Mouse (Mus musculus): ENCODE results near the gene Lrrc55. TPM values are rescaled to one million over a fixed set of nuclear protein-coding genes. Genes with fewer than 3 reads are reported as not detected.

Lrrc55 gene
- polyA plus RNA-seq (2017; shearing (Covaris generic)), result under 1 TPM; 0.11 to 0.20 TPM

DNA sequence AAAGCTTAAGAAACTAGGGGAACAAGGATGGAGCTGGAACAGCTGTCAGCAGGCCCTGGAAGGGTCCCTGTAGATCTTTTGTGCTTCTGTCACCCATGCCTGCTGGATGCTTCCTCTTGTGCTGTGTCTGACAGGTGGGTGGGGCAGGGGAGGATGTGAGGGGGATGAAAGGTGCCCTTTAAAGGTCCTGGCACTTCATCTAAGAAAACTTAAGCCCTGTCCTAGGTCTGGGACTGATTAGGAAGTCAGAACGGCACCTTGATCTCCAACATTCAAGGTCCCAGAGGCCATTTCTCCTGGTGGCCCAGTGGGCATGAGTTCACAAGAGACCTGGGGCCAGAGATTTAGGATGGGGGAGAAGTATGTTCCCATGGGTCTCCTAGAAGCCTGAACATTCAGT, at the start of gene Lrrc55:
Gene Lrrc55 (minus strand): TSS at position 297 of the 400 bp plus-strand sequence.

DNA sequence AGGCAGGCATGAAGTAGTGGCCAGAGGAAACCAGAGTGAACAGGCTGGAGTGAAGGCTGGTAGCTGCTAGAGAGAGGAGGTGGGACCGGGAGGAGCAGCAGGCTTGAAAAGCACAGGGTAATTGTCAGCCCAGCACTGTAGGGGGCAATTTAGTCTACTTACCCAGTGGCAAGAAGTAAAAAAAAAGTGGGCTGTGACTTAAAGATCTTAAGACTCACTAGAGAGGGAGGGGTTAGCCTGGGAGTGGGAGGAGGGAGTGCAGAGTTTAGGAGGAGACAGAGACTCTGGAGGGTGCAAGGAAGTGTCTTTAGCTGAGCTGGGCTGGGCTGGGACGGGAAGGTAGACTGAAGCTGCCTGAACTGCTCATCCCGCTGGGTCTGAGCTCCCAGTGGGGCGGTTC, 60.9 kb downstream of the Lrrc55 start, which contains the start of gene Aplnr:
Gene Aplnr (plus strand): TSS at position 137 of the 400 bp plus-strand sequence.

Other genes with a start within 250 kb of the Lrrc55 start
- gene Prg2, start 216.7 kb downstream of the Lrrc55 start, polyA plus RNA-seq (2017; shearing (Covaris generic)), result not detected
- gene Prg3, start 209.0 kb downstream of the Lrrc55 start, polyA plus RNA-seq (2017; shearing (Covaris generic)), result under 1 TPM in 1 of 2 experiments, not detected in 1; 0.70 TPM
- 100 to 1,000 TPM; 176 to 195 TPM for gene Ssrp1, start 160.0 kb downstream of the Lrrc55 start, polyA plus RNA-seq (2017; shearing (Covaris generic))
- 1 to 10 TPM; 1.1 to 5.1 TPM for gene P2rx3, start 159.7 kb downstream of the Lrrc55 start, polyA plus RNA-seq (2017; shearing (Covaris generic))
- gene Tnks1bp1, start 149.2 kb downstream of the Lrrc55 start, polyA plus RNA-seq (2017; shearing (Covaris generic)), result 10 to 100 TPM; 14.7 to 16.4 TPM
- not detected for gene Aplnr, start 61.0 kb downstream of the Lrrc55 start, polyA plus RNA-seq (2017; shearing (Covaris generic))
- not detected for gene Olfr987, start 142.1 kb upstream of the Lrrc55 start, polyA plus RNA-seq (2017; shearing (Covaris generic))
- gene Olfr988, start 166.0 kb upstream of the Lrrc55 start, polyA plus RNA-seq (2017; shearing (Covaris generic)), result not detected
- gene Olfr992, start 212.3 kb upstream of the Lrrc55 start, polyA plus RNA-seq (2017; shearing (Covaris generic)), result not detected
- gene Olfr993, start 217.7 kb upstream of the Lrrc55 start, polyA plus RNA-seq (2017; shearing (Covaris generic)), result not detected
- gene Olfr994, start 239.3 kb upstream of the Lrrc55 start, polyA plus RNA-seq (2017; shearing (Covaris generic)), result not detected
- 1 to 10 TPM in 1 of 2 experiments, not detected in 1; 1.1 TPM for gene Olfr995, start 246.4 kb upstream of the Lrrc55 start, polyA plus RNA-seq (2017; shearing (Covaris generic))

Data from inflammation-experienced regulatory T-cells (primary cell).